Mouse (Mus musculus): Measurements from ENCODE around the gene Mllt10. TPM values are rescaled to one million over a fixed set of nuclear protein-coding genes. Genes with fewer than 3 reads are reported as not detected.

The Mllt10 gene
- polyA plus RNA-seq, 1 experiment from 2014 or later = 40.8 TPM

GRCm38 (mm10) chr2:18038895-18039371 lies 16.1 kb upstream of the Mllt10 start:
- H3K9me3 ChIP-seq (replicated peaks; ENCODE audit: control insufficient read depth, low read length) = no peaks in the 10 kb centered on the region
- H3K27me3 ChIP-seq (ENCODE audit: control insufficient read depth, insufficient read depth, low read length) = no peaks in the 10 kb centered on the region
- H3K9ac ChIP-seq (replicated peaks; ENCODE audit: low read length) = peak overlapping the region; percentile 89
- DNase-seq (ENCODE audit: low spot score) (peak; percentile 59), ATAC-seq (replicated peaks; ENCODE audit: insufficient number of reproducible peaks, low FRiP score, low TSS enrichment, low read depth) (no peak)
- peak overlapping the region; percentile 78 for H3K4me2 ChIP-seq (ENCODE audit: low read depth, low read length)
- no peak overlapping the region for H3K4me3 ChIP-seq (ENCODE audit: low read depth, low read length)
- H3K4me1 ChIP-seq (ENCODE audit: control insufficient read depth, insufficient read depth, low read length) = peaks cover 9% of the 10 kb centered on the region
- 0 out of 2 replicates have a peak overlapping the region, but pooled peaks have one; percentile 9 for H3K27ac ChIP-seq (replicated peaks; ENCODE audit: low read depth, low read length)
- WGBS = 16% methylated on average over 10 of the region's 10 CpGs
- H3K36me3 ChIP-seq (replicated peaks; ENCODE audit: control insufficient read depth, insufficient read depth, low read depth, low read length) = no peaks in the 10 kb centered on the region

GRCm38 (mm10) chr2:18039566-18040290 lies 15.3 kb upstream of the Mllt10 start:
- peak; percentile 66 for DNase-seq (ENCODE audit: low spot score)
- no peaks in the 10 kb centered on the region for H3K27me3 ChIP-seq (ENCODE audit: control insufficient read depth, insufficient read depth, low read length)
- H3K4me2 ChIP-seq (ENCODE audit: low read depth, low read length) = peak overlapping the region; percentile 78
- no peaks in the 10 kb centered on the region for H3K9me3 ChIP-seq (replicated peaks; ENCODE audit: control insufficient read depth, low read length)
- peak; percentile 46 for ATAC-seq (replicated peaks; ENCODE audit: insufficient number of reproducible peaks, low FRiP score, low TSS enrichment, low read depth)
- H3K36me3 ChIP-seq (replicated peaks; ENCODE audit: control insufficient read depth, insufficient read depth, low read depth, low read length) = no peaks in the 10 kb centered on the region
- H3K4me1 ChIP-seq (ENCODE audit: control insufficient read depth, insufficient read depth, low read length) = peaks cover 9% of the 10 kb centered on the region
- peak overlapping the region; percentile 94 for H3K27ac ChIP-seq (replicated peaks; ENCODE audit: low read depth, low read length)
- peak overlapping the region; percentile 89 for H3K9ac ChIP-seq (replicated peaks; ENCODE audit: low read length)
- H3K4me3 ChIP-seq (ENCODE audit: low read depth, low read length) = peak overlapping the region; percentile 19; the same call in 1 of the 2 replicates
- 2% methylated on average over 46 of the region's 46 CpGs for WGBS

DNA sequence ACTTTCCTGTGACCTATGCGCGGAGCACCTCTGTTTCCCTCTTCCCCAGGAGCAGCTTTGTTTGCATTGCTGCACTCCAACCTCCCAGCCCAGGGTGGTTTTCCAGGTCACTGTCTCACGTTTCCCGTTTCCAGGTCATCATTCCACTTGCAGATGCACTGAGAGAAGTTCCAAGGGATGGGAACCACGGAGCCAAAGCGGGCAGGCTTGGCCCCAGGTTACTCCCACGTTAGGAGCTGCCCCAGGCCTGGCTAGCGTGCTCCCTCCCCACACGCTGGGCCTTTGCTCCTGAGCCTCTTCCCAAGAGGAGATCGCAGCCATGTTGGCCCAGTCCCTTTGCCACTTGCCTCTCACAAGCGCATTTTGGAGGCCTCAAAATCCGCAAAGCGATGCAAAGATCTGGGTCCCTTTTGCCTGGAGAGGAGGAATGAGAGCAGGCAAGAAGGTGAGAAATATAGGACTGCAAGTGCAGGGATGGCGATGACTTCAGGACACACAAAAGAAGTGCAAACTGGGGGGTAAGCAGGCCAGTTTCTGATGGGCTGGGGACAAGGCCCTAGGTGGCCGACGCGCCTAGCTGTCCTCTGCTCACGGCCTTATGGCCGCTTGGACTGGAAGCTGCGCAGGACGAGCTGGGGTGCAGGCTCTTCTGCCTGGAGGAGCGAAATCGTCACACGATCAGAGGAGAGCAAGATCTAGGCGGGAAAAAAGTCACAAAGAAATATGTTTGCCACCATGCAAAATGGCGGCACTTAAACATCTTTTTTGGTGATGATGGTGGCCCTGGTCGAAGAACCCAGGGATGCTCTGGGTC lies 14.5 kb upstream of the Mllt10 start:
- no peaks in the 10 kb centered on the region for H3K9me3 ChIP-seq (replicated peaks; ENCODE audit: control insufficient read depth, low read length)
- peak overlapping the region; percentile 78 for H3K4me2 ChIP-seq (ENCODE audit: low read depth, low read length)
- no peaks in the 10 kb centered on the region for H3K36me3 ChIP-seq (replicated peaks; ENCODE audit: control insufficient read depth, insufficient read depth, low read depth, low read length)
- peak overlapping the region; percentile 28 for H3K4me3 ChIP-seq (ENCODE audit: low read depth, low read length)
- DNase-seq (ENCODE audit: low spot score) (no peak), ATAC-seq (replicated peaks; ENCODE audit: insufficient number of reproducible peaks, low FRiP score, low TSS enrichment, low read depth) (peak; percentile 20; the same call in 1 of the 2 replicates)
- peaks cover 9% of the 10 kb centered on the region for H3K4me1 ChIP-seq (ENCODE audit: control insufficient read depth, insufficient read depth, low read length)
- H3K9ac ChIP-seq (replicated peaks; ENCODE audit: low read length) = peak overlapping the region; percentile 89
- H3K27ac ChIP-seq (replicated peaks; ENCODE audit: low read depth, low read length) = peak overlapping the region; percentile 94
- WGBS = 6% methylated on average over 27 of the region's 27 CpGs
- no peaks in the 10 kb centered on the region for H3K27me3 ChIP-seq (ENCODE audit: control insufficient read depth, insufficient read depth, low read length)

GRCm38 (mm10) chr2:18041199-18041885 lies 13.7 kb upstream of the Mllt10 start:
- H3K27ac ChIP-seq (replicated peaks; ENCODE audit: low read depth, low read length) = peak overlapping the region; percentile 94
- H3K27me3 ChIP-seq (ENCODE audit: control insufficient read depth, insufficient read depth, low read length) = no peaks in the 10 kb centered on the region
- DNase-seq (ENCODE audit: low spot score) (peak; percentile 71), ATAC-seq (replicated peaks; ENCODE audit: insufficient number of reproducible peaks, low FRiP score, low TSS enrichment, low read depth) (peak; percentile 75)
- H3K4me1 ChIP-seq (ENCODE audit: control insufficient read depth, insufficient read depth, low read length) = peaks cover 9% of the 10 kb centered on the region
- H3K9me3 ChIP-seq (replicated peaks; ENCODE audit: control insufficient read depth, low read length) = no peaks in the 10 kb centered on the region
- 3% methylated on average over 14 of the region's 14 CpGs for WGBS
- H3K4me3 ChIP-seq (ENCODE audit: low read depth, low read length) = peak overlapping the region; percentile 28
- peak overlapping the region; percentile 78 for H3K4me2 ChIP-seq (ENCODE audit: low read depth, low read length)
- no peaks in the 10 kb centered on the region for H3K36me3 ChIP-seq (replicated peaks; ENCODE audit: control insufficient read depth, insufficient read depth, low read depth, low read length)
- H3K9ac ChIP-seq (replicated peaks; ENCODE audit: low read length) = peak overlapping the region; percentile 89

DNA sequence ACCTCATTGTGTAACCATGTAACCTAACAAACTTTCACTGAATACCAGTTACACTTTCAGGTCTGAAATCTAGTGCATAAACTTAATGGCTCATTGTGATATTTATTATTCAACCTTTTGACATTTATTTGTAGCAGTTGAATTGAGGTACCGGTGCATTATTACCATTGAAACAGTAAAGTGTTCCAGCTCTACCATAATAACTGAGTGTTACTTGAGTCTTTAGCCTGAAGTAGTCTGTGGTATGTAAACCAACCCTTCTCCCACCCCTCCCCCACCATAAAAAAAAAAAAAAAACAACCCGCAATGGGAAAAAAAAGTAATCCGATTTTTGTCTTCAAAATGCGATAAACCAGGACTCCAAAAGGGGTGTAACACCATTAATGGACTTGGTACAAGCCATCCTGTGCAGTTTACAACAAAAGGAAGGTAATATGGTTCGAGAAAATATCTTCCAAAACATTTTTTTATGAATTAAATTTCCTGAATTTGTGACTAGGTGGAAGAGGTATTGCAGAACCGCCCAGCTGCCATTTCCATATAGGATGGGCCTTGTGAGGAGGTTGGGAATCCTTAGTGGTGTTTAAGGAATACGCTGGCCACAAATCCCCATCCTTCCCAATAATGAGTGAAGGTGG lies 9.8 kb upstream of the Mllt10 start:
- WGBS = 3% methylated on average over 7 of the region's 7 CpGs
- Histone ChIP-seq H3K27me3 (ENCODE audit: control insufficient read depth, insufficient read depth, low read length) (no peaks in the 10 kb centered on the region), H3K36me3 (replicated peaks; ENCODE audit: control insufficient read depth, insufficient read depth, low read depth, low read length) (no peaks in the 10 kb centered on the region; the same call in 1 of the 2 replicates), H3K9ac (replicated peaks; ENCODE audit: low read length) (peak overlapping the region; percentile 100), H3K4me2 (ENCODE audit: low read depth, low read length) (peak overlapping the region; percentile 84), H3K4me3 (ENCODE audit: low read depth, low read length) (peak overlapping the region; percentile 99), H3K27ac (replicated peaks; ENCODE audit: low read depth, low read length) (peak overlapping the region; percentile 100), H3K4me1 (ENCODE audit: control insufficient read depth, insufficient read depth, low read length) (peaks cover 10% of the 10 kb centered on the region), H3K9me3 (replicated peaks; ENCODE audit: control insufficient read depth, low read length) (no peaks in the 10 kb centered on the region)
- ATAC-seq (replicated peaks; ENCODE audit: insufficient number of reproducible peaks, low FRiP score, low TSS enrichment, low read depth) = no peak
- peak; percentile 60 for DNase-seq (ENCODE audit: low spot score)

GRCm38 (mm10) chr2:18045781-18046181 lies 9.3 kb upstream of the Mllt10 start:
- Histone ChIP-seq H3K9ac (replicated peaks; ENCODE audit: low read length) (peak overlapping the region; percentile 100), H3K4me3 (ENCODE audit: low read depth, low read length) (peak overlapping the region; percentile 99), H3K27me3 (ENCODE audit: control insufficient read depth, insufficient read depth, low read length) (no peaks in the 10 kb centered on the region), H3K4me2 (ENCODE audit: low read depth, low read length) (peak overlapping the region; percentile 84), H3K9me3 (replicated peaks; ENCODE audit: control insufficient read depth, low read length) (no peaks in the 10 kb centered on the region), H3K27ac (replicated peaks; ENCODE audit: low read depth, low read length) (peak overlapping the region; percentile 100), H3K4me1 (ENCODE audit: control insufficient read depth, insufficient read depth, low read length) (peaks cover 5% of the 10 kb centered on the region), H3K36me3 (replicated peaks; ENCODE audit: control insufficient read depth, insufficient read depth, low read depth, low read length) (no peaks in the 10 kb centered on the region; the same call in 1 of the 2 replicates)
- no peak for DNase-seq (ENCODE audit: low spot score)
- under 1% methylated on average over 6 of the region's 6 CpGs for WGBS
- no peak for ATAC-seq (replicated peaks; ENCODE audit: insufficient number of reproducible peaks, low FRiP score, low TSS enrichment, low read depth)

GRCm38 (mm10) chr2:18046186-18046585 lies 8.9 kb upstream of the Mllt10 start:
- DNase-seq (ENCODE audit: low spot score) (peak; percentile 30), ATAC-seq (replicated peaks; ENCODE audit: insufficient number of reproducible peaks, low FRiP score, low TSS enrichment, low read depth) (no peak)
- Histone ChIP-seq H3K4me3 (ENCODE audit: low read depth, low read length) (peak overlapping the region; percentile 99), H3K9me3 (replicated peaks; ENCODE audit: control insufficient read depth, low read length) (no peaks in the 10 kb centered on the region), H3K9ac (replicated peaks; ENCODE audit: low read length) (peak overlapping the region; percentile 100), H3K4me2 (ENCODE audit: low read depth, low read length) (peak overlapping the region; percentile 84), H3K4me1 (ENCODE audit: control insufficient read depth, insufficient read depth, low read length) (peaks cover 5% of the 10 kb centered on the region), H3K27ac (replicated peaks; ENCODE audit: low read depth, low read length) (peak overlapping the region; percentile 100), H3K36me3 (replicated peaks; ENCODE audit: control insufficient read depth, insufficient read depth, low read depth, low read length) (no peaks in the 10 kb centered on the region; the same call in 1 of the 2 replicates), H3K27me3 (ENCODE audit: control insufficient read depth, insufficient read depth, low read length) (no peaks in the 10 kb centered on the region)
- WGBS = 0% methylated on average over 4 of the region's 4 CpGs
